Mouse (Mus musculus) heart, embryonic 11.5 days (tissue): Measurements from ENCODE around the gene Arhgef18. TPM values are rescaled to one million over a fixed set of nuclear protein-coding genes. Genes with fewer than 3 reads are reported as not detected.

Source experiments
- ATAC-seq: fragments of 200-750 bp; cut with Nextera tagmentation; replicated peaks from 2 replicates; pipeline ENCODE4 v1.8.0; 2017; ENCODE audit warnings: moderate library complexity; ENCODE audit not compliant: insufficient number of reproducible peaks, low FRiP score, low TSS enrichment
- H3K27ac ChIP-seq: fragments of 300-500 bp; sonication (generic); 2 replicates; pipeline ENCODE4 v1.5.1; 2014; ENCODE audit warnings: mild to moderate bottlenecking, low read depth, low read length
- H3K27me3 ChIP-seq: fragments of 300-500 bp; sonication (generic); 2 replicates; pipeline ENCODE4 v1.6.1; 2014; ENCODE audit warnings: mild to moderate bottlenecking, low read length, mixed read lengths; ENCODE audit not compliant: control insufficient read depth, insufficient read depth
- H3K36me3 ChIP-seq: fragments of 300-500 bp; sonication (generic); 2 replicates; pipeline ENCODE4 v1.6.1; 2014; ENCODE audit warnings: mild to moderate bottlenecking, low read length, moderate library complexity, mixed read lengths; ENCODE audit not compliant: control insufficient read depth, insufficient read depth
- H3K4me1 ChIP-seq: fragments of 300-500 bp; sonication (generic); 2 replicates; pipeline ENCODE4 v1.6.1; 2014; ENCODE audit warnings: low read length; ENCODE audit not compliant: control insufficient read depth, insufficient read depth
- H3K4me2 ChIP-seq: fragments of 300-500 bp; sonication (generic); 2 replicates; pipeline ENCODE4 v1.6.1; 2014; ENCODE audit warnings: mild to moderate bottlenecking, moderate library complexity
- H3K4me3 ChIP-seq: fragments of 300-500 bp; sonication (generic); 2 replicates; pipeline ENCODE4 v1.5.1; 2014; ENCODE audit warnings: low read depth, low read length
- H3K9ac ChIP-seq: fragments of 300-500 bp; sonication (generic); 2 replicates; pipeline ENCODE4 v1.6.1; 2014; ENCODE audit warnings: mild to moderate bottlenecking, low read depth, low read length, moderate library complexity
- H3K9me3 ChIP-seq: fragments of 300-500 bp; sonication (generic); replicated peaks from 2 replicates; pipeline ENCODE4 v1.6.1; 2016; ENCODE audit warnings: low read length; ENCODE audit not compliant: control insufficient read depth
- WGBS: fragments of 180-500 bp; shearing (Covaris S2); extraction: QIAGEN DNeasy Blood & Tissue Kit; methylation state at CpG from one replicate; pipeline ENCODE4 v1.1.7; 2014; ENCODE audit not compliant: insufficient replicate concordance; 5-methylcytosine and 5-hydroxymethylcytosine counted together
- polyA plus RNA-seq: library from polyadenylated mRNA; unstranded; fragments of >200 nt; fragmentation: Nextera tagmentation; extraction: Ambion mirVana; gene quantifications from 2 replicates; pipeline ENCODE4 v1.2.1, GENCODE M21; 2014

Gene Arhgef18
- polyA plus RNA-seq, 1 experiment from 2014 or later: 5.3 TPM

DNA sequence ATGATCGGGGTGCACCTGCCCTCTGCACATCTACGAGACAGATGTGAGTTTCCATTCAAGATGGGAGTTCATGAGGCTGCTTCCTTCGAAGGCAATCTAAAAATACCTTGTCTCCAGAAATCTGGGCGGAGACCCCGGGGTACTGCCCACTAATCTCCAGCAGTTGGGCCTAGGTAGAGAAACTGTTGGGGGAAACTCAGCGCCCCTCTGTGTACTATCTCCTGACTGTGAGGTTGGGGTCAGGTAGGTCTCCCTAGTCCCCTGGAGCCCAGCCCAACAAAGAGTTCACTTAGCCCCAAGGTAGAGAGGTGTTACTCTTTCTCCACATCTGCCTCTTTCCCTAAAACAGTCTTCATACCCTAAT, 101.0 kb downstream of the Arhgef18 start:
- no peak for ATAC-seq
- H3K4me1 ChIP-seq: peaks cover 5% of the 10 kb centered on the region; the same call in 1 of the 2 replicates
- H3K27ac ChIP-seq: 0 out of 2 replicates have a peak overlapping the region, but pooled peaks have one; percentile 75

DNA sequence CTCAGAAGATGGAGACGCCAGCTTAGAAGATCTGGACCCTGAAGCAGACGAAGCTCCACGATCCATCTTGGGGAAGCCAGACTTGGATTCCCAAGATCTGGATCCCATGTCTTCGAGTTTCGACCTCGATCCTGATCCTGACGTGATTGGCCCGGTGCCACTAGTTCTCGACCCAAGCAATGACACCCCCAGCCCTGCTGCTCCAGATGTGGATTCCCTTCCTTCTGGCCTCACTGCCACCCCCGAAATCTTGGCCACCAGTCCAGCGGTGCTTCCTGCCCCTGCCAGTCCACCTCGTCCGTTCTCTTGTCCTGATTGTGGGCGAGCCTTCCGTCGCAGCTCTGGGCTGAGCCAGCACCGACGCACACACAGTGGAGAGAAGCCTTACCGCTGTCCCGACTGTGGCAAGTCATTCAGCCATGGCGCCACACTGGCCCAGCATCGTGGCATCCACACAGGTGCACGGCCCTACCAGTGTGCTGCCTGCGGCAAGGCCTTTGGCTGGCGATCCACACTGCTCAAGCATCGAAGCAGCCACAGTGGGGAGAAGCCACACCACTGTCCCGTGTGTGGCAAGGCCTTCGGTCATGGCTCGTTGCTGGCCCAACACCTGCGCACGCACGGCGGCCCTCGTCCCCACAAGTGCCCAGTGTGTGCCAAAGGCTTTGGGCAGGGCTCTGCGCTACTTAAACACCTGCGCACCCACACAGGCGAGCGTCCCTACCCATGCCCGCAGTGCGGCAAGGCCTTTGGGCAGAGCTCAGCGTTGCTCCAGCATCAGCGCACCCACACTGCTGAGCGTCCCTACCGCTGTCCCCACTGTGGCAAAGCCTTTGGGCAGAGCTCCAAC, 103.0 kb downstream of the Arhgef18 start:
- Histone ChIP-seq H3K4me3 (no peak overlapping the region), H3K4me2 (no peak overlapping the region), H3K4me1 (peaks cover 6% of the 10 kb centered on the region; the same call in 1 of the 2 replicates), H3K27ac (no peak overlapping the region), H3K9me3 (peaks cover 6% of the 10 kb centered on the region; the same call in 1 of the 2 replicates), H3K9ac (no peak overlapping the region), H3K36me3 (peaks cover 18% of the 10 kb centered on the region), H3K27me3 (no peaks in the 10 kb centered on the region)
- WGBS: 91% methylated on average over 44 of the region's 44 CpGs
- no peak for ATAC-seq

More for the DNA sequence above, 101.0 kb downstream of the Arhgef18 start:
- peaks cover 6% of the 10 kb centered on the region; the same call in 1 of the 2 replicates for H3K9me3 ChIP-seq
- peaks cover 18% of the 10 kb centered on the region for H3K36me3 ChIP-seq
- H3K9ac ChIP-seq: peak overlapping the region; percentile 99
- H3K4me3 ChIP-seq: peak overlapping the region; percentile 92
- 26% methylated on average over 6 of the region's 6 CpGs for WGBS
- peak overlapping the region; percentile 79 for H3K4me2 ChIP-seq
- no peaks in the 10 kb centered on the region for H3K27me3 ChIP-seq

DNA sequence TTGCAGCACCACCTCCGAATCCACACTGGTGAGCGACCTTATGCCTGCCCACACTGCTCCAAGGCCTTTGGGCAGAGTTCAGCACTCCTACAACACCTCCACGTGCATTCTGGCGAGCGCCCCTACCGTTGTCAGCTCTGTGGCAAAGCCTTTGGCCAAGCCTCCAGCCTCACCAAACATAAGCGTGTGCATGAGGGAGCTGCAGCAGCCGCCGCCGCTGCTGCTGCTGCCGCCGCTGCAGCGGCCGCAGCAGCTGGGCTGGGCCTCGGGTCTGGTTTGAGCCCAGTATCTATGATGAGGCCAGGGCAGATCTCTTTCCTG, 103.6 kb downstream of the Arhgef18 start:
- ATAC-seq: no peak
- Histone ChIP-seq H3K4me1 (peaks cover 11% of the 10 kb centered on the region; the same call in 1 of the 2 replicates), H3K9ac (no peak overlapping the region), H3K36me3 (peaks cover 18% of the 10 kb centered on the region), H3K27ac (no peak overlapping the region), H3K9me3 (peaks cover 6% of the 10 kb centered on the region; the same call in 1 of the 2 replicates), H3K27me3 (no peaks in the 10 kb centered on the region), H3K4me3 (no peak overlapping the region), H3K4me2 (no peak overlapping the region)
- WGBS: 84% methylated on average over 15 of the region's 15 CpGs

DNA sequence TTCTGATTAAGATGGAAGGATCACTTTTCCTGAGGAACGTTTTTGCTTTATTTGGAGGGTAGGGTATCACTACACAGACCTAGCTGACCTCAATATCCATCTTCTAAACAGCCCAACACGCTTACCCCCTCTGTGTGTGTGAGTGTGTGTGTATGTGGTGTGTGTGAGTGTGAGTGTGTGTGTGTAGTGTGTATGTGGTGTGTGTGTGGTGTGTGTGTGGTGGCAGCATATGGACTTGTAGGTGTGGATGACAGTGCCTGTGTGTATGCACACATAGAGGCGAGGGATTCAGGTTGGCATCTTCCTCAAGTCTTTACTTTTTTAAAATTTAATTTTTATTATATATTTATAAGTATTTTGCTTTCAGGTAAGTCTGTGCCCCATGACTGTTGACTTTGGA, 105.8 kb downstream of the Arhgef18 start:
- H3K4me2 ChIP-seq: no peak overlapping the region
- peaks cover 18% of the 10 kb centered on the region for H3K36me3 ChIP-seq
- H3K27ac ChIP-seq: no peak overlapping the region
- H3K4me3 ChIP-seq: no peak overlapping the region
- 86% methylated on average over 3 of the region's 3 CpGs for WGBS
- H3K9ac ChIP-seq: no peak overlapping the region
- H3K27me3 ChIP-seq: no peaks in the 10 kb centered on the region
- H3K9me3 ChIP-seq: peaks cover 6% of the 10 kb centered on the region; the same call in 1 of the 2 replicates
- peaks cover 15% of the 10 kb centered on the region; the same call in 1 of the 2 replicates for H3K4me1 ChIP-seq
- no peak for ATAC-seq

DNA sequence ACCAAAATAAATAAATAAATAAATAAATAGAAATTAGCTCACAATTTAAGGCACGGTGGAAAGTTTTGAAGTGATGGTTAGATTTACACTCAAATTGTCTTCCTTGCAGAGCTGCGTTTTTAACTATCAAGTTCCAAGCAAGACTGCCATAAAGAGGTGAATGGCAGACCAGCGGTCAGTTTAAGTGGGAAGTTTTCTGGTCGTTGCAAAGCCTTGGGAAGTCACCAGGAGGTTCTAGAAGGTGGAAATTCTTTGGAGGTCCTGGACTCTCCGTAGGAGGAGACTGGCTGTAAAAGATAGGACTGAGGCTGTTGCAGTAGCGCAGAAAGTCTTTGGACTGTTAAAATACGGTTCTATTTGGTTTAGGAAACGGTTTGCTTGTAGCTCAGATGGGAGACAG, 106.9 kb downstream of the Arhgef18 start:
- WGBS: 9% methylated on average over 8 of the region's 8 CpGs
- peak; percentile 6; the same call in 1 of the 2 replicates for ATAC-seq

DNA sequence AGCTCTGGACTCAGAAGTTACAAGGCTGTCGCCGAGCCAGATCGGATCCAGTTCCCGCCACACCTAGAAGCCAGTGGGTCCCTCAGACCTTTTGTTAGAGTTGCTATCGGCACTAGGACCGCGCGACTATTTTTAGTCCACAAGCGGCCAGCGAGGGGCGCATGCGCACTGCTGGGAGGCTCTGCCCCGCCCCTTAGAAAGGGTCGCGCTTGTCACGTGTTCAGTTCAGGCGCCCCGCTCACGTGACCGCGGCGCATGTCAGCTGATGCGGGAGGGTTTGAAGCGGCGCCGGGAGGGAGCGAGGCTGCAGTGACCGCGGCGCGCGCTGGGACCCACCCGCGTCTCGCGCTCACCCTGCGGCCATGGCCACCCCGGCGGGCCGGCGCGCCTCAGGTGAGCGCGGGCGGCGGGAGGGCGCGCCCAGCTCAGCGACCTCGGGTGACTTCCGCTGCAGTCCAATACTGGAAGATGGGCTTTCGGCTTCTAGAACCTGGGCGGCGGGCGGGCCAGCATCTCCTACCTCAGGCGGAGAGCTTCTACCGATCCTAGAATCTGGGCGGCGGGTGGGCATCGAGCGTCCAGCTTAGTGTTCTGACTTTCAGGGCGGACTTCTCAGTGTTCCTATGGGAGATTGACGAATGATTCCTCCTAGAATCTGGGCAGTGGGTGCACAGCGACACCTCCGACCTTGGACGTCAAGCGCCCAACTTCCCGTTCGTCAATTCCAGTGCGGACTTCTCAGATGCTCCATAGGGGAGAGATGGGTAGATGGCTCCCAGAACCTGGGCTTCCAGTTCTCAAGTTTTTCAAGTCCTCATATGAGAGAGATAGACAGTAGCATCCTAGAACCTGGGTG, 107.7 kb downstream of the Arhgef18 start, which contains the start of gene Mcoln1:
Gene Mcoln1, plus strand, starts transcription at position 223 of the 856 bp plus-strand sequence.
- Histone ChIP-seq H3K4me1 (peaks cover 9% of the 10 kb centered on the region; the same call in 1 of the 2 replicates), H3K4me2 (peak within 1 kb of the TSS; percentile 88), H3K4me3 (peak within 1 kb of the TSS; percentile 88), H3K36me3 (peaks cover 16% of the 10 kb centered on the region), H3K9ac (peak within 1 kb of the TSS; percentile 89), H3K9me3 (peaks cover 6% of the 10 kb centered on the region; the same call in 1 of the 2 replicates), H3K27me3 (no peaks in the 10 kb centered on the region), H3K27ac (peak within 1 kb of the TSS; percentile 90)
- WGBS: under 1% methylated on average over 70 of the region's 70 CpGs
- peak; percentile 89 for ATAC-seq

More for the DNA sequence above, 106.9 kb downstream of the Arhgef18 start:
- peaks cover 9% of the 10 kb centered on the region; the same call in 1 of the 2 replicates for H3K4me1 ChIP-seq
- peak overlapping the region; percentile 88 for H3K4me2 ChIP-seq
- no peaks in the 10 kb centered on the region for H3K27me3 ChIP-seq
- peaks cover 6% of the 10 kb centered on the region; the same call in 1 of the 2 replicates for H3K9me3 ChIP-seq
- H3K4me3 ChIP-seq: peak overlapping the region; percentile 88
- peak overlapping the region; percentile 89 for H3K9ac ChIP-seq
- H3K27ac ChIP-seq: peak overlapping the region; percentile 90
- H3K36me3 ChIP-seq: peaks cover 18% of the 10 kb centered on the region

DNA sequence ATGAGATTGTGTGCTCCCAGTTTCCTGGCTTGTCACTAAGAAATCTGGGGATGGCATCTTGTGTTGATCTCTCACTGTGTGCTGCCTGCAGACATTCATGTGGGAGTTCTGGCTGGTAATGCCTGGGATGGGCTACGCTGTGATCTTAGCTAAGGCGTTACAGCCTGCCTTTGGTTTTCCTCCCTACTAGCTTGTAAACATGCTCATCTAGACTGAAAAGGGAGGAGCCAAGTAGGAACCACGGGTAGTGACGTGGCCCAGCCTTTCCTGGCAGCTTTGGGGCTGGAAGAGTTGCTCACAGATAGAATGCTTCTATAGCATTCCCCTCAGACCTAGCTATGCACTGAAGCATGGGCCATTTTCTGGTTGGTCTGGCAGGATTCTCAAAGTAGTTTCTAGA, 109.4 kb downstream of the Arhgef18 start:
- Histone ChIP-seq H3K4me1 (peaks cover 9% of the 10 kb centered on the region; the same call in 1 of the 2 replicates), H3K9me3 (no peaks in the 10 kb centered on the region), H3K36me3 (0 out of 2 replicates have a peak, but pooled peaks cover 4% of the 10 kb centered on the region), H3K27ac (no peak overlapping the region), H3K4me3 (no peak overlapping the region), H3K27me3 (no peaks in the 10 kb centered on the region), H3K9ac (no peak overlapping the region), H3K4me2 (no peak overlapping the region)
- no peak for ATAC-seq
- 78% methylated on average over 4 of the region's 4 CpGs for WGBS
